Mouse (Mus musculus): ENCODE data around the gene Abi3bp.

Abi3bp gene

GRCm38 (mm10) chr16:56686747-56687146 lies 209.1 kb downstream of the Abi3bp start:
- no peak for DNase-seq (ENCODE audit: low spot score)

DNA sequence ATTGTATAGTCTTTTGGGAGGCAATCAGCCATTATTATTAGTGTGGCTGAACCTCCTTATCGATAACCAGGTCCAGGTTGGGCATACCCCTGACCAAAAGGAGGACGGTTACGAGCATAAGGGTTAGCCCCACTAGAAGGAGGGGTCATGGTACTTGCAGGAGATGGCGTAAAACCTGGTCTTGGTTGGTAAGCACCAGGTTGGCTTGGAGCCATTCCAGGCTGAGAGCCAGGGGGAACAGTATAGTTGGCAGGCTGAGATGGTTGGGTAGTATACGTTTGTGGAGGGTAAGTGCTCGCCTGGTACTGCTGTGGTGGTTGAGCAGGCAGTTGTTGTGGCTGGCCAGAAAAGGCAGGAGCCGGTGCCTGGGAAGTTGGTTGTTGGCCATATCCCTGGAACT lies 213.0 kb downstream of the Abi3bp start:
- DNase-seq (ENCODE audit: low spot score): no peak

DNA sequence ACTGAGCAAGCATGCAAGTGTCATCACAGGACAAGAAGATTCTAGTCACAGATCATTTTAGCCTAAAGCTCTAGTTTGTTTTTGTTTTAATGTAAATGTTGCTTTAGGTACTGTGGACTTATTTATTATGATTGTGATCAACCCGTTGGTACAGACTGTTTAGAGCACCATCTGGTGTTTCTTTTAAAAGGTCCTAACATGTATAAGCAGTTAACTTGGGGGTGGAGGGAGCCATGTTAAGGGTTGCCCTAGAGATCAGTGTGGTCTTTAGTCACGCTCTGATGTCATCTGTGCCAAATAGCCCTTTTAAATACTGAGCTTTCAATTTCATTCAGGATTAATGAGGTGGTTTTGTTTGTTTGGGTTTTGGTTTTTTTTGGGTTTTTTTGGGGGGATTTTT lies 218.8 kb downstream of the Abi3bp start:
- no peak for DNase-seq (ENCODE audit: low spot score)

DNA sequence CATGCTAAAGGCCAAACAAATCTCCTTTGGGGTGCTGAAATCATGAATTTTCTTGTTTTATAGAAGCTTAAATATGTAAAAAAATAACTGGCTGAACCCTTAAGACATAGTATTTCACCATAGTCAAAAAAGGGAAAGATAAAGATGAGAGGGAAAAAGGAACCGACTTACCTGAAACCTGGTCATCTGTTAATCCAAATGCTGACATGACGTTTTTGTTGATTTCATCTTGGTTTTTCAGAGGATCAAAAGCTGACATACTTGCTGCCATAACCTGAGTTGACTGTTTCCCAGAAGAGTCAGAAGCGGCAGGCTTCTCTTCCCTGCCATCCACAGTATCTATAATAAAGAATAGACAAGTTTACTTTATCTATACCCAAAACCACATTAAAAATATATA lies 223.2 kb downstream of the Abi3bp start:
- no peak for DNase-seq (ENCODE audit: low spot score)

GRCm38 (mm10) chr16:56705731-56706130 lies 228.1 kb downstream of the Abi3bp start:
- DNase-seq (ENCODE audit: low spot score): no peak

GRCm38 (mm10) chr16:56710071-56710470 lies 232.4 kb downstream of the Abi3bp start:
- no peak for DNase-seq (ENCODE audit: low spot score)

DNA sequence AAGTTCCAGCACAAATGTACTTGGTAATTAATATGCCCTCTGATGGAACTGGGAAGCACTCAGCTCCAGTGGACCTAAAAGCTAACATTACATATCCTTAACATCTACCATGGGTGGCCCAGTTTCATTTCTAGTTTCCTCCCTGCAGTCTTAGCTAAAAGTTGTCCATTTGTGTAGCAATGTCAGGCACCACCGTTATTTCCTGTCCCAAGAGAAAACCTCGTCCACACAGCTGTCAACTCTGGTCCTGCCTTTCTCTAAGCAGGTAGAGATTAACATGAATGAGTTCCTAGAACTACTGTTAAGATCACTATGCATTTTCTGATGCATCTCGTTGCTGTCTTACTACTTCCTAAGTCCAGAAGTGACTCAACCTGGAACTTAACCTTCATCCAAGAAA lies 237.9 kb downstream of the Abi3bp start:
- no peak for DNase-seq (ENCODE audit: low spot score)

DNA sequence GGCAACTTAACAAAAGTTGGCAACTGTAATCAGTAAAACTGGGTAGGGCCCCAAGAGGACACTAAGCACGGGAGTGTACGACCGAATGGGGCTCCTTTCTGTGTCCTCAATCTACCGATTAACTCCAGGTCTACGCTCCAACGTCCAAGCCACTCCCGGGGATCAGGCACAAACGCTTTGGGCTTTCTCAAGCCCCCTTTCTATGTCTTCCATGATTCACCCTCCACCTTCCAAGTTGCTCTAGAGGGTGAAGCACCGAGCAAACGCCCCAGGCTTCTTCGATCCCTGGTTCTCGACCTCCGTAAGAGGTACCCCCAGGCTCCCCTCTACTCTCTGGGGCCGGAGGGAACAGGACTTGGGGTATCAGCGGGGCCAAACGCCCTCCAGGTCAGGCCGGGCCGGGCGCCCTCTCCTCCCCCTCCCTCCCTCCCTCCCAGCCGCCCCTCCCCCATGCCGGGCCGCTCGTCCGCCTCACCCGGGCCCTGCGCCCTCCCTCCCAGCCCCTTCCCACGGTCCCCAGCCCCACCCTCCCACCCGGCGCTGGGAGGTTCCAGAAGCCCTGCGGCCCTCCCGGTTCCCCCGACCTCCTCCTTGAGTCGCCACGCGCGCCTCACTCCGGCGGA lies 239.0 kb downstream of the Abi3bp start:
- DNase-seq (ENCODE audit: low spot score): no peak

- DNase-seq (ENCODE audit: low spot score): peak; percentile 97
Observed at GRCm38 (mm10) chr16:56717224-56718200, 239.8 kb downstream of the Abi3bp start, which contains the start of gene Tfg. Gene Tfg (minus strand): TSS chr16:56717450.

GRCm38 (mm10) chr16:56719031-56719430 lies 241.4 kb downstream of the Abi3bp start:
- no peak for DNase-seq (ENCODE audit: low spot score)

GRCm38 (mm10) chr16:56722357-56722756 lies 244.7 kb downstream of the Abi3bp start:
- no peak for DNase-seq (ENCODE audit: low spot score)

DNA sequence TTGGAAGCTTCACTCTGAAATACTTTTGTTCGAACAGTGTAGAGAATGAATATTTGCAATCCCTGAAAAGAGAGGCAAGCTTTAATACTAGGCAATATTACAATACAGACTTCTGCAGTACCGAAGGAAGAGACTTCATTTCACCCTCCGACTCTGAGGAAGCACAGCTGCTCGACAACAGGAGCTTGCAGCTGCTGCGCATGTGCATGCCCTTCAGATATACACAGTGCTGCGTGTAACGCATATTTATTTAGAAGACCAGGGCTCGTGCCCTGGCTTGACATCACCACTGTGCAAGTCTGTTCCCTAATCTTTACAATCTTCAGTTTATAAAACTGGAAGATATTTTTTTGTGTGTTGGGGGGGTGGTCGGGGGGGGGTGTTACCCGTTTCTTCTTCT lies 247.2 kb downstream of the Abi3bp start:
- DNase-seq (ENCODE audit: low spot score): no peak

DNA sequence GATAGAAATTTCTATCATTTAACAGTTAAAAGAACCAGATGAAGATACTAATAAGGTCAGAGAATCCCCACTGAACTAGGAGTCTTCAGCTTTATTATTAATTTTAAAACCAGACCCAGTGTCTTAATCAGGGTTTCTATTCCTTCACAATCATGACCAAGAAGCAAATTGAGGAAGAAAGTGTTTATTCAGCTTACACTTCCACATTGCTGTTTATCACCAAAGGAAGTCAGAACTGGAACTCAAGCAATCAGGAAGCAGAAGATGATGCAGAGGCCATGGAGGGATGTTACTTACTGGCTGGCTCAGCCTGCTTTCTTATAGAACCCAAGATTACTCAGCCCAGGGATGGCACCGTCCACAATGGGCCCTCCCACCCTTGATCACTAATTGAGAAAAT lies 251.4 kb downstream of the Abi3bp start:
- no peak for DNase-seq (ENCODE audit: low spot score)
